Comparison of ENCODE assay signal across 7 mouse cellular contexts in the genomic region with DNA sequence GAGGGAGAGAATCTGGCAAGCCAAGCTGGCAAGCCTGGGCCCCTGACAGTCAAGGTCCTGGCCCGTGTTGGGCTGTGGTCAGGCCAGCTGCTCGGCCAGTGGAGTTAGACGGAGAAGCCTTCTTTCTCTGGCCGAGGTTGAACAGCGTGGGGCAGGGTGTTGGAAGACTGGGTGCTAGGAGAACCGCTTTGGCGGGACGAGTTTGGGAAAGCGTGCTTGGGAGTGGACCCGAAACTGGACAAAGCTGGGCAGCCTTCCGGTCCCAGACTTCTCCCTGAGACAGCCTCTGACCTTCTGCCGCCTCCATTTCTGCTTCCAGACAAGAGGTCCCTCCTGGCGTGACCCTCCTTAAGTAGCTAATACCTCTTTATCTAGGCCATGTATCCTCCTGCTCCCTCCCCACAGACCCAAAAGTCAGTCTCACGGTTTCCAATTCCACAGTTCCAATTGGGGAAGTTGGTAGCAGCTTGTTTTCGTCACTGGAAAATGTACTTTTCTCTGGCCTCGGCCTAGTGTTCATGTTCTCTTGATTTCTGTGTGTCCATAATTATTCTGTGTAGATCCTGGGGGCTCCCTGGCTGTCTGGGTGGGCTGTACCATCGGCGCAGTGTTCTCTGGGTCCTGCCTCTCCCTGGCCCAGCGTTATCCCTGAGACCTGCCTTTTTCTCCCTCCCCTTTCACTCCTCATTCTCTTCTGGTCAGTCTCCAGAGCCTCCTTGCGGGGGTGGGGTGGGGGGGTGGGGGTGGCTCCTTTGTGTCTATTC. TPM values are rescaled to one million over a fixed set of nuclear protein-coding genes. Genes with fewer than 3 reads are reported as not detected.
DNase-seq lines count a peak whose midpoint lies in the region; ATAC-seq and TF ChIP-seq lines count a peak whose summit lies in the region.

No protein-coding gene starts in this region.

- ATAC-seq in midbrain, embryonic 15.5 days (replicated peaks): no peak

- TF ChIP-seq CTCF in heart, adult 2 months (IDR thresholded peaks at IDR 0.05): no peak

- no peak overlapping the region for H3K27ac ChIP-seq in ES-E14 (ENCODE audit: insufficient read depth, low read depth, low read length, poor library complexity, severe bottlenecking)
- H3K27ac ChIP-seq in heart, adult 2 months: peak overlapping the region; percentile 98
- H3K27ac ChIP-seq in midbrain, embryonic 15.5 days: no peak overlapping the region

- peak overlapping the region; percentile 62 to 68; a peak in 3 of 4 replicates for H3K4me3 ChIP-seq in ES-E14 (ENCODE audit: insufficient read depth in 1 of 2, low read depth in 1 of 2, low read length in 2 of 2, poor library complexity in 1 of 2, severe bottlenecking in 1 of 2)
- H3K4me3 ChIP-seq in heart, adult 2 months: peak overlapping the region; percentile 71
- H3K4me3 ChIP-seq in midbrain, embryonic 15.5 days: peak overlapping the region; percentile 31

- peak overlapping the region; percentile 47 for H3K4me2 ChIP-seq in midbrain, embryonic 15.5 days

- H3K4me1 ChIP-seq in ES-E14 (ENCODE audit: control insufficient read depth in 2 of 2, insufficient read depth in 2 of 2, low read length in 2 of 2, poor library complexity in 1 of 2): peaks cover 9 to 24% of the 10 kb centered on the region in 2 experiments; a peak in 3 of 4 replicates
- H3K4me1 ChIP-seq in heart, adult 2 months (ENCODE audit: control insufficient read depth, insufficient read depth, low read length): peaks cover 30% of the 10 kb centered on the region
- H3K4me1 ChIP-seq in midbrain, embryonic 15.5 days: peaks cover 23% of the 10 kb centered on the region

- 0 out of 2 replicates have a peak, but pooled peaks have one; percentile 14 for TF ChIP-seq POLR2A in heart, adult 2 months (IDR thresholded peaks at IDR 0.05; ENCODE audit: insufficient read depth, low read depth, low read length)

- 18% methylated on average over 20 of the region's 20 CpGs for WGBS in heart, adult 2 months
- WGBS in midbrain, embryonic 15.5 days: 9% methylated on average over 20 of the region's 20 CpGs

- in situ Hi-C loops in ES-E14 (cut with MboI; ENCODE audit: low sequenced_read_pairs in 2 of 2, unreplicated experiment in 2 of 2): no loop called here

- H3K9me3 ChIP-seq in ES-E14 (ENCODE audit: control insufficient read depth, insufficient read depth, low read depth, low read length): no peaks in the 10 kb centered on the region
- no peaks in the 10 kb centered on the region for H3K9me3 ChIP-seq in midbrain, embryonic 15.5 days

- H3K27me3 ChIP-seq in heart, adult 2 months (ENCODE audit: control insufficient read depth, insufficient read depth, low read length): no peaks in the 10 kb centered on the region
- H3K27me3 ChIP-seq in midbrain, embryonic 15.5 days (replicated peaks): 0 out of 2 replicates have a peak, but pooled peaks cover 16% of the 10 kb centered on the region

- intact Hi-C loops in heart, adult 2 months (cut with DNase I): no loop called here
- intact Hi-C loops in left cerebral cortex, postnatal 14 days (cut with DNase I): no loop called here

- H3K36me3 ChIP-seq in ES-E14 (ENCODE audit: control insufficient read depth, insufficient read depth, low read length, poor library complexity, severe bottlenecking): peaks cover 2% of the 10 kb centered on the region; the same call in 1 of the 2 replicates
- no peaks in the 10 kb centered on the region; the same call in 1 of the 2 replicates for H3K36me3 ChIP-seq in heart, adult 2 months (ENCODE audit: control insufficient read depth, insufficient read depth, low read length)
- no peaks in the 10 kb centered on the region for H3K36me3 ChIP-seq in midbrain, embryonic 15.5 days (replicated peaks)

- TF ChIP-seq EP300 in heart, adult 2 months (IDR thresholded peaks at IDR 0.05; ENCODE audit: insufficient read depth, low read depth, low read length): no peak

- peak overlapping the region; percentile 40; the same call in 1 of the 2 replicates for H3K9ac ChIP-seq in ES-E14 (ENCODE audit: insufficient read depth, low read depth, low read length, poor library complexity, severe bottlenecking)
- H3K9ac ChIP-seq in heart, adult 2 months (ENCODE audit: low read depth, low read length): peak overlapping the region; percentile 83
- H3K9ac ChIP-seq in midbrain, embryonic 15.5 days: peak overlapping the region; percentile 4; the same call in 1 of the 2 replicates

- H3K79me2 ChIP-seq in heart, adult 2 months (replicated peaks; ENCODE audit: control insufficient read depth, insufficient read depth, low read length): no peaks in the 10 kb centered on the region

- no peak for DNase-seq in ES-E14 (ENCODE audit: low read depth, low spot score)
- DNase-seq in adrenal gland, postnatal 14 days: peak; percentile 72
- peak in 1 of 2 experiments; percentile 66 for DNase-seq in heart, adult 2 months
- peak; percentile 59 to 71 for DNase-seq in kidney, postnatal 4 days
- DNase-seq in frontal cortex, postnatal 14 days (ENCODE audit: low spot score in 2 of 2): no peak
- no peak for DNase-seq in left cerebral cortex, postnatal 14 days (ENCODE audit: low spot score in 2 of 2)

TF ChIP-seq in ES-E14, 5 proteins besides CTCF, POLR2A, EP300 and RAD21:
- TF ChIP-seq HCFC1 (IDR thresholded peaks at IDR 0.05; ENCODE audit: borderline replicate concordance, insufficient read depth, low read length) (no peak), CHD2 (IDR thresholded peaks at IDR 0.05; ENCODE audit: low read depth, low read length) (no peak), MAFK (IDR thresholded peaks at IDR 0.05; ENCODE audit: insufficient read depth, low read depth, low read length) (no peak), ZNF384 (IDR thresholded peaks at IDR 0.05; ENCODE audit: low read depth, low read length) (no peak), ZC3H11A (IDR thresholded peaks at IDR 0.05; ENCODE audit: borderline replicate concordance, low read depth, low read length) (no peak)

RNA-seq across cellular contexts. Expression of a gene that starts 1.3 kb away (rescaled TPM):
- 6.1 and 7.7 TPM in 2 replicates for total RNA-seq in ES-E14 (2012; rRNA removed)
- total RNA-seq in adrenal gland, postnatal 14 days (2021): 210 and 220 TPM in 2 replicates
- 10 to 100 TPM; 50.8 to 62.8 TPM for total RNA-seq in heart, adult 2 months (2021)
- polyA plus RNA-seq in heart, adult 2 months (2012; rRNA removed): 57.1 and 59.7 TPM in 2 replicates
- polyA plus RNA-seq in midbrain, embryonic 15.5 days (2015; fragmentation: Nextera tagmentation; extraction: Ambion mirVana): 11.6 and 14.6 TPM in 2 replicates
- 10 to 100 TPM; 11.5 to 12.3 TPM for total RNA-seq in left cerebral cortex, postnatal 14 days (2021)

RNA-seq across cellular contexts. Expression of a gene that starts 30.0 kb away (rescaled TPM):
- total RNA-seq in ES-E14 (2012; rRNA removed): 0.11 and 0.31 TPM in 2 replicates
- total RNA-seq in adrenal gland, postnatal 14 days (2021): 1.0 and 1.9 TPM in 2 replicates
- total RNA-seq in heart, adult 2 months (2021): under 1 TPM; 0.37 to 0.75 TPM
- 0.76 and 3.1 TPM in 2 replicates for polyA plus RNA-seq in heart, adult 2 months (2012; rRNA removed)
- polyA plus RNA-seq in midbrain, embryonic 15.5 days (2015; fragmentation: Nextera tagmentation; extraction: Ambion mirVana): 0.70 and 0.72 TPM in 2 replicates
- total RNA-seq in left cerebral cortex, postnatal 14 days (2021): 1 to 10 TPM; 2.9 TPM

RNA-seq across cellular contexts. Expression of a gene that starts 30.2 kb away (rescaled TPM):
- 1.1 and 1.5 TPM in 2 replicates for total RNA-seq in ES-E14 (2012; rRNA removed)
- total RNA-seq in adrenal gland, postnatal 14 days (2021): 0.38 and 0.52 TPM in 2 replicates
- total RNA-seq in heart, adult 2 months (2021): under 1 TPM in 1 of 2 experiments, not detected in 1; 0.08 TPM
- polyA plus RNA-seq in heart, adult 2 months (2012; rRNA removed): 0.06 and 0.14 TPM in 2 replicates
- polyA plus RNA-seq in midbrain, embryonic 15.5 days (2015; fragmentation: Nextera tagmentation; extraction: Ambion mirVana): 0.23 and 0.32 TPM in 2 replicates
- under 1 TPM; 0.13 to 0.30 TPM for total RNA-seq in left cerebral cortex, postnatal 14 days (2021)

RNA-seq across cellular contexts. Expression of a gene that starts 36.7 kb away (rescaled TPM):
- total RNA-seq in ES-E14 (2012; rRNA removed): 8.7 and 14.3 TPM in 2 replicates
- 68.7 and 70.0 TPM in 2 replicates for total RNA-seq in adrenal gland, postnatal 14 days (2021)
- 10 to 100 TPM; 28.2 to 28.8 TPM for total RNA-seq in heart, adult 2 months (2021)
- 34.8 and 36.5 TPM in 2 replicates for polyA plus RNA-seq in heart, adult 2 months (2012; rRNA removed)
- 14.2 and 16.4 TPM in 2 replicates for polyA plus RNA-seq in midbrain, embryonic 15.5 days (2015; fragmentation: Nextera tagmentation; extraction: Ambion mirVana)
- 1 to 10 TPM; 8.8 to 9.3 TPM for total RNA-seq in left cerebral cortex, postnatal 14 days (2021)

Comparison
In these comparisons a context has a peak if more than half of its experiments do, and no peak if none do; other contexts are left out.
1. DNase-seq: peak in adrenal gland, postnatal 14 days (single experiment) and kidney, postnatal 4 days (2 of 2); none in ES-E14 (single experiment), frontal cortex, postnatal 14 days (0 of 2) and left cerebral cortex, postnatal 14 days (0 of 2).
2. H3K9ac ChIP-seq: peak in every context shown above with its lines; median percentile 83 in heart, adult 2 months; 40 in ES-E14; 4 in midbrain, embryonic 15.5 days.
3. Peak in every context shown above with its lines, with median percentiles within 50 percentile points of each other: H3K4me3 ChIP-seq.